Mouse (Mus musculus): ENCODE measurements at regions not wholly inside any gene's neighbourhood (a gene's known extent, or its start where the extent isn't known, plus 50 kb on each side); places are given as distances from the start of the nearest gene placed in this dataset.

DNA sequence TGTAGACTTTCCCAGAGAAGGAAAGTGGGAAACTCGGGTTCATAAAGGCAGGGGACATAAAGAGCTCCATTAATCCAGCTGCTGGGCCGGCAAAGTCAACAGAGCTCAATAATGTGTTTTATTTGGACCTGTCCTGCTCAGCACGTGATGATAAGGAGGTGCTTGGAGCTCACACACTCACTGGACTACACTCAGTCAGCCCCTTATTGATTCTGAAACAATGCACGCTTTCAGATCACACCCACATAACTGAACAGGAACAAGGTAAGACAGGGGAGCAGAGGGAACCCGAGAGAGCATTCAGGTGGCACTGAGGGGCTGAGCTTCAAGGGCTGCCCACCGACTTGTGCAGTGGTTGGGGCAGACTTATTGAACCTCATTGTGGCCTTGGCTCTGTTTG lies 452.9 kb downstream of the Wdr11 start:
- no peak for TF ChIP-seq ZC3H11A (IDR thresholded peaks at IDR 0.05; ENCODE audit: borderline replicate concordance, low read depth, low read length)
- TF ChIP-seq CHD2 (IDR thresholded peaks at IDR 0.05; ENCODE audit: low read depth, low read length) = no peak

All from ES-E14 (cell line).